Mouse (Mus musculus): Measurements from ENCODE around the gene Tmem33. TPM values are rescaled to one million over a fixed set of nuclear protein-coding genes. Genes with fewer than 3 reads are reported as not detected.

Tmem33 gene
- total RNA-seq, 2 experiments from 2014 or later: 56.7 to 137 TPM

DNA sequence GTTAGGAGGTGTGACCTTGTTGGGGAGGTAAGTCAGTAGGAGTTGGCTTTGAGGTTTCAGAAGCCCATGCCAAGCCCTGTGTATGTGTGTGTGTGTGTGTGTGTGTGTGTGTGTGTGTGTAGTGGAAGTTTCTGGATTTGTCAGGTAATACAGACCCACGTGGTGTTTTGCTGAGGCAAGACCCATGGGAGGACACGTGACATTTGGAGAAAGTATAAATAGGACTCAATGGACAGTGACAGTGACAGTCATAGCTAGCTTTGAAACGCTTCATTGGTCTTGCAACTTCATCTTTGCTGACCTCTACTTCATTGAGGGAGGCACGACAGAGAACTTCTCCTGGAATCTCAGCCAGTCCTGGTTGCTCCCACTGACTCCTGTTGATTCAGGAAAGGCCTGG, 8.1 kb upstream of the Tmem33 start:
- ATAC-seq (replicated peaks; ENCODE audit: low FRiP score, poor library complexity, severe bottlenecking): no peak

DNA sequence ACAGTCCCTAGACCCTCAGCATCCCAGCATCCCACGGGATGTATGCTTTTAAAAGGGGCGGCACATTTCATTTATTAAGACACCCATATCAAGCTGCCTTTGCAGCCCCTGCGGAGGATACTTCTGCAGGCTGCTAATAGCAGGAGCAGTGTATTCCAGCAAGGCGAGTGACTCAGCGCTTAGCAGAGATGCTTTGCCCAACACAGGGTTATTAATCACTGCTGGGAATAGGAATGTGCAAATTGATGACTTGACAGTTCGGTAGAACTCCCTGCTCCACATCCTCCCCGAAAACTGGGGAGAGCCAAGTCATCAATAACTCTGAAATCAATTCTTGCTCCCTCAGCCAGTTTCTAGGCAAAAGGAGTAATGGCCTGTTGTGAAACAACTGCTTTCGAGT, 4.7 kb upstream of the Tmem33 start:
- no peak for ATAC-seq (replicated peaks; ENCODE audit: low FRiP score, poor library complexity, severe bottlenecking)

DNA sequence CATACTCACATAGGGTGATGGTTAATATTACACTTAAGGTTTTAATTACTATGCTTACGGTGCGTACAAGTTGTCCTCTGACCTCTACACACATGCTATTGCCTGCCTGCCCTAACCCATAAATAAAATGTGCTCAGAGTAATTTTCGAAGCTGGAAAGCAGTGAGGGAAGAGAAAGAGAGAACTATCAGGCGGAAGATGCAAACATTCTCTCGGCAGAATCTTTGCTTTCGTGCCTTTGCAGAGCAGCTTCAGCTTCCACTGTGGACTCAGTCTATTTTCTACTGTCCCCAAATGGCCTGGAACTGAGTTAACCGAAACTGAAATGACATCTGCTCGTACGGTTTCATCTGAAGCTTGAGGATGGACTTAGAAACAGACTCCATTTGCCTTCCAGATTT, 1.9 kb upstream of the Tmem33 start:
- no peak for ATAC-seq (replicated peaks; ENCODE audit: low FRiP score, poor library complexity, severe bottlenecking)

DNA sequence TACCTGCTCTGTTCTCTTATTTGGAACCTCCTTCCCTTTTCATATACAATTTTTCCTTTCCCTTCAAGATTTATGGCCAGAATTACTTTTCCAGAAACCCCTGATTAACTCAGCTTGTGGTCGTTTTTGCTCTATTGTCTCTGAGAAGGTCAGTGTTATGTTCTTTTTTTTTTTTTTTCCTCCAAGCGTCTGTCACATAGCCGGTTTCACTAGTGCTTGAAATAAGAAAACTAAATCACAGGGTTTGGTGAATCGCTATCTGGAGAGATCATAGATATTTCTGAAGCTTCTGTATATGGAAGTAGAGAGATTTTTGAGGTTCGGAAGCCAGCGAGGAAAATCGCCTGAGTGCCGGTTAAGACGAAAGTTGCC, 220 bp upstream of the Tmem33 start:
- peak; percentile 9; the same call in 1 of the 2 replicates for ATAC-seq (replicated peaks; ENCODE audit: low FRiP score, poor library complexity, severe bottlenecking)

DNA sequence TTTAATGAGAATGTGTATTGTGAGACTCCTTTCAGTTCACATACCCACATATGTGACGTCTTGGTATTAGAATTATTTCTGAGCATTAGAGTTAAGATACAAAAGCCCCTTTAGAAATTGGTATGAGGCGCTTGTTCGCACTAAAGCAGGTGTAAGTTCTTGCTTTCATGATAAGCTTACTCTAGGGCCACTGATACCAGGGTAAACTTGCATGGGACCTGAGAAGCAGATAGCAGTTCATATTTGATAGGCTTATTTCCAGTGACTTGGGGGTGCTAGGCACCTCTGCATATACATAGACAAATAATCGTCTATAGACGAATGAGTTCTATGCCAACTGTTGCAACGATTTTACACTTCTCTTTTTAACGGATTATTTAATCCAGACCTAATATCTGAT, 2.6 kb downstream of the Tmem33 start:
- ATAC-seq (replicated peaks; ENCODE audit: low FRiP score, poor library complexity, severe bottlenecking): 0 out of 2 replicates have a peak, but pooled peaks have one; percentile 31

DNA sequence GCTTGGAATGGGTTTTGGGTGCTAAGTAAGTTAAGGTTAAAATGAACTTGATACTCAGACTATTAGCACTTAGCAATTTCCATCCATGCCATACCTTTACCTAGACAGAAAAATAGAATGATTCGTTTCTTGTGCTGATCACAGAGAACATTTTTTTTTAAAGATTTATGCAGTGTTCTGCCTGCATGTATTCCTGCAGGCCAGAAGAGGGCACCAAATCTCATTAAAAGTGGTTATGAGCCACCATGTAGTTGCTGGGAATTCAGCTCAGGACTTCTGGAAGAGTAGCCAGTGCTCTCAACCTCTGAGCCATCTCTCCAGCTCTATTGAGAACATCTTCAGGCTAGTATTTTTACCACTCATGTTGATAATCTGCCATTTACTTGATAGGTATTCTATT, 5.7 kb downstream of the Tmem33 start:
- no peak for ATAC-seq (replicated peaks; ENCODE audit: low FRiP score, poor library complexity, severe bottlenecking)

DNA sequence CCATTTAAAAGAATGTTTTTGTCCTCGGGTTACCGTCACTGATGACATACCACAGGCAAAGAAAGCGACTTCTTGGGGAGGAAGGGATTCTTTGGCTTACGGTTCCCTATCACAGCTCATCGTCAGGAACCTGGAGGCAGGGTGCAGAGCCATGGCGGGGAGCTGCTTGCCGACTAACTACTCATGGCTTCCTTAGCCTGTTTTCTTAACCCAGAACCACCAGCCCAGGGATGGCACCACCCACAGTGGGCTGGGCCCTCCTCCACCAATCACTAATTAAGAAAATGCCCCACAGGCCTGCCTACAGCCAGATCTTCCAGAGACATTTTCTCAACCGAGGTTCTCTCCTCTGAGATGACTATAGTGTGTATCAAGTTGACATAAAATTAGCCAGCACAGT, 8.9 kb downstream of the Tmem33 start:
- ATAC-seq (replicated peaks; ENCODE audit: low FRiP score, poor library complexity, severe bottlenecking): no peak

DNA sequence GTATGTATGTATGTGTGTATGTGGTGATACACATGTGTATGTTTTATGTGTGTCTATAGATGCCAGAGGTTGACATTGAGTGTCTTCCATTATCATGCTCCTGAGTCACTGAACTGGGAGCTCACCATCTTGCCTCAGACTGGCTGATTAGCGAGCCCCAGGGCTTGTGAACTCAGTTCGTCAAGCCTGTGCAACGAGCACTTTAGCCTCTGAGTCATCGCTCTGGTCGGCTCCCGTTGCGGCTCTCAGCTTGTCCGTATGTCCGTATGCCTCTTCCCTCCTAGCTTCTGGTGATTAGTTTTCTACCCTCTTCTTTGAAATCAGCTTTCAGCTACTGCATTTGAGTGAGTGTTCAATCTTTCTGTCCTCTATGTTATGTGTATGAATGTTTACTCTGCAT, 19.0 kb downstream of the Tmem33 start:
- no peak for ATAC-seq (replicated peaks; ENCODE audit: low FRiP score, poor library complexity, severe bottlenecking)

DNA sequence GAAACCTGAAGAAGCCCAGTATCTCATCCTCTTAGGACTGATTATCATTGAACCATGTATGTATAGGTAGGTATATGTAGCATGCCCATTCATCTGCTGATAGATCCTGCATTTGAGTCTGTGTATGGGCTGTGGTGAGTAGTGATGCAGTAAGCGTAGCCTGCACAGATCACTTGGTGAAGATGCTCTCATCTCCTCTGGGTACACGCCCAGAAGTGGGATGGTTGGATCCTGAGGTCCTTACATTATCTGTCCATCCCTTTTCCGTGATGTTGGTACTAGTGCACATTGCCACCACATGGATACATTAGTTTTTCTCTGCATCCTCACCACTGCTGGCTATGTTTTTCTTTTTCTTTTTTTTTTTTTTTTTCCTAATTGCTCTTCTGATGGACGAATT, 19.5 kb downstream of the Tmem33 start:
- peak; percentile 80 for ATAC-seq (replicated peaks; ENCODE audit: low FRiP score, poor library complexity, severe bottlenecking)

DNA sequence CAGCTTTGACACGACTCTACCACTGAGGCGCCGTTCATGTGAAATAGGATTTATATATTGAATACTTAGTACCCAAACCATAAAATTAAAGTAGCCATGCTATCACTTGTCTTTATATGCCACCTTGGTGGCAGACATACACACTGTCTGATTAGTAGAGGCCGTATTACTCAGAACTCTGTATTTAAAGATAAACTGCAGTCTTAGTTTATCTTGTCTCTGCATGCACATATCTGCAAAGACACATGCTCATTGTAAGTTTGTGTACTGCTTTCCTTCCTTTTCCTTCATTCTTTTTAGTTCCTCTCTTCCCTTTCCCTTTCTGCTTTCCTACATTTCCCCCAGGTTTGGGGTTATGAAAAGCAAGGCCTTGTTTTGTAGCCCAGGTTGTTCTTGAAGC, 20.0 kb downstream of the Tmem33 start:
- peak; percentile 92 for ATAC-seq (replicated peaks; ENCODE audit: low FRiP score, poor library complexity, severe bottlenecking)

DNA sequence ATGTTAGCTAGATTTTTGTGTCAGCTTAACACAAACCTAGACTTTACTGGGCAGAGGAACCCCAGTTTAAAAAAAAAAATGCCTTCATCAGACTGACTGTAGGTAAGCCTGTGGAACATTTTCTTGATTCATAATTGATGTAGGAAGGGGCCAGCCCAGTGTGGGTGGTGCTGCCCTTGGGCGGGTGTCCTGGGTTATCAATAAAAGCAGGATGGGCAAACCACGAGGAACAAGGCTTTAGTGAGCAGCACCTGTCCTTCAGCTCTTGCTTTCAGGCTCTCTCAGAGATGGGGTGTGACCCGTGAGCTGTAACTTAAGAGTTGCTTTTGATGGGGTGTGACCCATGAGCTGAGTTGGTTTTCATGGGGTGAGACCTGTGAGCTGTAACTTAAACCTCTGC, 34.7 kb downstream of the Tmem33 start:
- ATAC-seq (replicated peaks; ENCODE audit: low FRiP score, poor library complexity, severe bottlenecking): peak; percentile 90

DNA sequence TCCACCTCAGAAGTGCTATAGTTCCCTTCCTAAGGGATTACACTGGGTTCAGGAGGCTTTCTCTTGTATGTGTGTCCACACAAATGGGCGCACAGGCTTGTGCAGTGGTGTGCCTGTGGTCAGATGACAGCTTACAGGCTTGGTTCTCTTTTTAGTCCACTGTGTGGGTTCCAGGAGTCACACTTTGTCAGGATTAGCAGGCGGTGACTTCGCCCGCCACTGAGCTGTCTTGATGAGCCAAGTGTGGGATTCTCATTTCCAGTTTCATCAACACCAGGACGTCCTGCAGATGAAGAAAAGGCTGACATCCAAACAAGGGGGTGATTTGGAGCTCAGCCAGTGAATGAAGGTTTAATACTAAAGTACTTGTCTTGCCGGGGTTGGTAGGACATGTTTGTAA, 35.3 kb downstream of the Tmem33 start:
- no peak for ATAC-seq (replicated peaks; ENCODE audit: low FRiP score, poor library complexity, severe bottlenecking)

DNA sequence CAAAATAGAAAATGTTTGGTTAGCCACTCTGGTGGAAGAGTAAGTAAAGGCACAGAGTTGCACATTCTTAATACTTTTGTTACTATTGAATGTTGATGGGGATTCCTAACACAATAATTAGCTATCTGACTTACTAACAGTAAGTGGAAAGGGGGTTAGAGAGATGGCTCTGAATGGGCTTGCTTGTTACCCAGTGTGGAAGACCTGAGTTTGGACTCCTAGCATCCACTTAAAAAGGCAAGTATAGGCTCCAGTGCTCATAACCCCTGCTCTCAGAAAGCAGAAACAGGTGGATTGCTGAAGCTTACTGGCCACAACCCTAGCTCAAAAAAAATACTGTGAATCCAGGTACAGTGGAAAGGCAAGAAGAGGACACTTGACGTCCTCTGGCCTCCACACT, 35.8 kb downstream of the Tmem33 start:
- ATAC-seq (replicated peaks; ENCODE audit: low FRiP score, poor library complexity, severe bottlenecking): no peak

DNA sequence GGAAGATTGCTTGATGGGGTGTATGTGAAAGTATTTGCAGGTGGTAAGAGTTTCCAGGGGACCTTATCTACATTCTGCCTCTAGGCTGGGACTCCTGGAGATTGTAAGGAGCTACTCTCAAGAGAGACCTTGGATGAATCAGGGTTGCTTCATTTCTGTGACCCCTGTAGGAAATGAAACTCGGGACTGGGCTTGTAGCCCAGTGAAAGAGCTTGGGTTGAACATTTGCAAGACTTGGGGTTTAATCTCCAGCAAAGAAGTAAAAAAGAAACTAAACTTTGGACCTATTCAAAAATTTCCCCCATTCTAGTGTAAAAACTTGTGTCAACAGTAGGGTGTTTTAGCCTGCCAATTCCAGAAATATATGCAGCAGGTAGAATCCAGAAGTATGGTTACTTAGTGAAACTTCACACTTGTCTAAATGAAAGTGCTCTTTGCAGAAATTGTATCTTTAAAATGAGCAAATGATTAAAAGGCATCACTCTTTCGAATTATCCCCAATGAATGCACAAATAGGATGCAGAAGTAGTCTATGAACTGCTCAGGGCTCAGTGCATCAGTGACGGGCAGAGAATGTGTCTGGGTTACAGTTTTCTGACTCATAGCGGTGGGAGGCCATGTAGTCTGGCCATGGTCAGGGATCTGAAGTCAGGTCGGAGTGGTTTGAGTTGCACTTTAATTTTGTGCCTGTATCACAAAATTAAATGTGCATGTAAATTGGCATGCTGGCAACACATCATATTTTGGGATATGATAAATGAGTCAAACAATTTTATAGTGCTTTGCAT, 36.9 kb downstream of the Tmem33 start:
- no peak for ATAC-seq (replicated peaks; ENCODE audit: low FRiP score, poor library complexity, severe bottlenecking)

DNA sequence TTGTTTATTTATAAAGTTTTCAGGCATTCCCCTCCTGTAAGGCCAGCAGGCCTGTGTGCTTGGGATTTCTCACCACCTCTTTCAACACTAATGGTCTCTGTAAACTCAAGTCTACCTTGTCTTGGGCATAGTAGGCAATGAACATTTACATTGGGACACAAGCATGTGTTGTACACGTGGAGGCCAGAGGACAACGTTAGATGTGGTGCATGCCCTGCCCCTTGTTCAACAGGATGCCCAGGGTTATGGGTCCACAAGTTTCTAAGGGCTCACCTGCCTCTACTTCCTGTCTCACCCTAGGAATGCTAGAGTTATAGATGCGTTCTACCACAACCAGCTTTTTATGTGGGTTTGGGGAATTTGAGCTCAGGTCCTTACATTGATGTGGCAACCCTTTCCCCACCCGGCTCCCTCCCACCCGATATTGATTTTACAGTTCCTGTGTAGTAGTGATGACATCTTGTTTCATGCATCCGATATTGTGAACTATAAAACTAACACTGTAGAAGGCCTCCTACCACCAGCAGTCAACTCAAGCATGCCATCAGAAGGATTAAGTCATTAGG, 39.6 kb downstream of the Tmem33 start:
- ATAC-seq (replicated peaks; ENCODE audit: low FRiP score, poor library complexity, severe bottlenecking): no peak

DNA sequence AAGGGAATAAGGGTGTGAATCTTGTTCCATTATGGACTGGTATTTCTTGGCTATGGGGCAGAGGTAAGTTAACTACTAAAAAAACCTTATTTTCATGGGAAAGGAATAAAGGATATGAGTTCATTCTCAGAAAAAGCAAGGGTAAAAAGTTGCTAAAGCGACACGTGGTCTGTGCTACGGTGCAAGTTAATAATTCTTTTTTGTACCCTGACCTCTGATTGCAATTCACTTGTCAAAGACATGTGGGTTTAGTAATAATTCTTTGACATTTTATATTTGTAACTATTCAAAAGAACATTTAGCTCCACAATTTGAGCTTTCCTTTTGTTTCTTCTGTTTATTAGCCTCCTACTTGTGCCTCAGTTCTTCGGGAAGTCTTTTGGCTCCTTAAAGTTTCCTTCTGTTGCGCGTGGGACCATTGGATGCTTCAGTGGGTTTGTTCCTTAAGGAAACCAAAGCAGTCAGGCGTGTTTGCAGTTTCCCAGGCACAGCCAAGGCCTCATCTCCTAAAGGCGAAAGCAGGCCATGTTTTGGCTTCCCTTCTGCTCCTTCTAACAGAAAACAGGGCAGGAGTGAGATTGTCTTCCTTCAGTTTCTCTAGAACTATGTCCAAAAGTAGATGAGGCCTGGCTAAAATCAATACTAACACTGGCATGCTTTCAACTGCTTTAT, 40.7 kb downstream of the Tmem33 start:
- ATAC-seq (replicated peaks; ENCODE audit: low FRiP score, poor library complexity, severe bottlenecking): no peak

DNA sequence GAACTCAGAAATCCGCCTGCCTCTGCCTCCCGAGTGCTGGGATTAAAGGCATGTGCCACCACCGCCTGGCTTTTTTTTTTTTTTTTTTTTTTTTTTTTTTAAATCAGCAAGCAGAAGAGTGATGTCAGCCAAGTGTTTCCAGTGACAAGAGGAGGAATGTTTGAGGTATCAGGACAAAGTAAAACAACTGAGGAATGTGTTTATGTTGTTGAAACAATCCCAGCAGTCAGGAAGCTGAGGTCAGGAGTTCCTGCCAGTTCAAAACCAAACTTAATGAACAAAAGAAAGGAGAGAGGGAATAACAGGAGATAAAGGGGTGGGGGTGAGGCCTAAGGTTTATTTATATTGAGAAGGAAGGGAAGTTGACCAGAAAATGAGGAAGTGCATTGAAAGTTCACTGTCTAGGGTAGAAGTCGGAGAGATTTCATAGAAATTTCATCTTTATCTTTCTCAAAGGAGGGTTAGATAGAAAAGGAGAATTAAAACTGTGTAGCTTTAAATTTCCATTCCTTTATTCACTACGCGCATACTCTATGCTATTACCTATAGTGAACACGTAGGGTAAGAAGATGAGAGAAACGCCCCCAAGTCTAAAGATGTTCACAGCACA, 41.5 kb downstream of the Tmem33 start:
- ATAC-seq (replicated peaks; ENCODE audit: low FRiP score, poor library complexity, severe bottlenecking): no peak

DNA sequence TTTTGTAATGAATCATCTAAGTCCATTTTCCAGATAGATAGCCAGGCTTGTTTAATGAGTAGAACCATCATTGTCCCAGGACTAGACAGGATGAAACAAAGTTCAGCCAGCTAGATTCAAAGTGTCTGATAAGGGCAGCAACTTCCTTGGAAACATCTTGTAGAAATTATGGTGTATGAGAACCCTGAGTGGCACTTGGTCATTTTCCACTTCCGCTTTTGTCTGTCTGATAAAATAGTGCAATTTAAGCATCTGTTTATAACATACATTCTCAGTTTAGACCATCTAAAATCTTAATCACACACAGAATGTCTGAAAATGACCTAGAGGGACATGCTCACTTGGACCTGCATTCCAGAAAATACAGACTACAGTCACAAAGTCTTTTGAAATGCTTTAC, 43.5 kb downstream of the Tmem33 start:
- ATAC-seq (replicated peaks; ENCODE audit: low FRiP score, poor library complexity, severe bottlenecking): no peak

DNA sequence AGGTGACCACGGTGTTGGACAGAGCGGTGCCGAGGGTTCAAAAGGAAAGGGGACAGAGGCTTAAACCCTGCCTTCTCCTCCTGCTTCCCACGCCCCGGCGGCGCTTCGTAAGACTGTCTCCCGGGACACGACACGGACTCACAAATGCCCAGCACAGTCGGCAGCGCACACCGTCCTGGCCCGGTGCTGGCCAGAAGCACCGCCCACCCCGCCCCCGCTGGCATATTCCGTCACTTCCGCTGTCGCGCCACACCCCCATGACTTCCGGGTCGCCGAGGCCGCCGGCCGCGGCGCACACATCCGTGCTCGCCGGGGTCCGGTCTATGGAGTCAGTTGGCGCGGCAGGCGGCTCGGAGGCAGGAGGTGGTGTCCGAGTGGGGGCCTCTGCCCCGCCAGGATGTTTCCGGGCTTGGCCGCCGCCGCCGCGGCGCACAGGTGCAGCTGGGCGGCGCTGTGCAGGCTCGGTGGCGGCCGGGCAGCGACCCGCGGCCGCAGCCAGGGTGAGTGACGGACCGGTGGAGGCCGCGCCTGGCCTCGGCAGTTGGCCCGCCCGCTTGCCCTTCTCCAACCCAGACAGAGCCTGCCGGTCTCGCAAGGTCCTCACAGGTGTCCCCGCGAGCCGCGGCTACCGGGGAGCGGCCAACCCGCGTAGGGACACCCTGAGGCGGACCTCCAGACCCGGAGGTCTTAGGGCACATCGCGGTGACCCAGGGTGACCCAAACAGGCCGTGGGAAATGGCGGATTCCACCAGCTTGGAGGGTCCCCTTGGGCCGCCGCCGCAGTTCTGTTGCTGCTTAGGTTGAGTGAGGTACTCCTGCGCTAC, 46.5 kb downstream of the Tmem33 start, which contains the start of gene Slc30a9:
Gene Slc30a9, plus strand, starts transcription at position 258 of the 824 bp plus-strand sequence.
- ATAC-seq (replicated peaks; ENCODE audit: low FRiP score, poor library complexity, severe bottlenecking): peak; percentile 95

DNA sequence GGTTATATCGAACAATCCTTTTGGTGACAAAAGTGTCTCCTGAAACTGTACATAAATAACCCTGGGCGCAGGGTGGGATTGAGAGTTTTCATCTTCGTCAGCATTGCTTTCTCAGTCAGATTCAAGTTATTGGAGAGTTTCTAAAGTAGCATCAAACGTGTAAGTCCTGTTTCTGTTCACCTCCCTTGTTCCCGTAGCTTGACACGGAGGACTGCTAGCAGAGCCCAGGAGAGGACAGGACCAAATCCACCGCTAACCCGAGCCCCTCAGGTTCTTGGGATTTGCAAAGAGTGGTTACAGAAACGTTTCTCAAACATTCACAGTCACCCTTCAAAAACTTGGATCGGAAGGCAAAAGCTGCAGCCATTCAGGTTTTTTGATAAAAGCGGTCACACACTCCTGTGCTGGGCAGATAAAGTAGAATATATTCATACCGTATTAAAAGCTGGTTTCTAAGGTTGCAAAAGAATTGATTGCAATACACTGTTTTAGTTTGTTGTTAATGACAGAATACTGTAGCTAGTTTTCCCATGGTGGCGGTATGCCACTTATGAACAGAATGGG, 47.4 kb downstream of the Tmem33 start:
- peak; percentile 66 for ATAC-seq (replicated peaks; ENCODE audit: low FRiP score, poor library complexity, severe bottlenecking)
